Mouse (Mus musculus): ENCODE results near the gene Fam155a.

Gene Fam155a

GRCm38 (mm10) chr8:9176974-9177373 is 594.0 kb downstream of the Fam155a start:
- CTCF ChIA-PET, result no interaction called here

GRCm38 (mm10) chr8:9174865-9175565 is 595.9 kb downstream of the Fam155a start:
- CTCF ChIA-PET, result no interaction called here

- CTCF ChIA-PET, result no interaction called here
Observed at GRCm38 (mm10) chr8:9171848-9172247, 599.1 kb downstream of the Fam155a start.

GRCm38 (mm10) chr8:9167995-9168394 is 603.0 kb downstream of the Fam155a start:
- CTCF ChIA-PET, result no interaction called here

GRCm38 (mm10) chr8:9161606-9162005 is 609.4 kb downstream of the Fam155a start:
- CTCF ChIA-PET, result no interaction called here

- CTCF ChIA-PET, result no interaction called here
Observed at GRCm38 (mm10) chr8:9159322-9159721, 611.6 kb downstream of the Fam155a start.

- CTCF ChIA-PET, result no interaction called here
Observed at GRCm38 (mm10) chr8:9158652-9159051, 612.3 kb downstream of the Fam155a start.

GRCm38 (mm10) chr8:9157141-9157781 is 613.7 kb downstream of the Fam155a start:
- CTCF ChIA-PET, result no interaction called here

Measured in spleen, embryonic (tissue).